Mouse (Mus musculus) forebrain, embryonic 16.5 days (tissue): ENCODE data around the gene Wfdc21. TPM values are rescaled to one million over a fixed set of nuclear protein-coding genes. Genes with fewer than 3 reads are reported as not detected.

Experiments used
- ATAC-seq: fragments of 200-750 bp; cut with Nextera tagmentation; 2 replicates; pipeline ENCODE4 v1.8.0; 2017; ENCODE audit warnings: mild to moderate bottlenecking, moderate library complexity
- H3K27ac ChIP-seq: fragments of 300-500 bp; sonication (generic); 2 replicates; pipeline ENCODE4 v1.5.1; 2014; ENCODE audit warnings: low read length, control low read depth
- H3K27me3 ChIP-seq: fragments of 300-500 bp; sonication (generic); replicated peaks from 2 replicates; pipeline ENCODE4 v1.6.1; 2014; ENCODE audit warnings: low read length; ENCODE audit not compliant: control insufficient read depth, insufficient read depth
- H3K36me3 ChIP-seq: fragments of 300-500 bp; sonication (generic); 2 replicates; pipeline ENCODE4 v1.6.1; 2014; ENCODE audit not compliant: control insufficient read depth, insufficient read depth
- H3K4me1 ChIP-seq: fragments of 300-500 bp; sonication (generic); replicated peaks from 2 replicates; pipeline ENCODE4 v1.6.1; 2014; ENCODE audit warnings: low read length; ENCODE audit not compliant: control insufficient read depth, insufficient read depth
- H3K4me2 ChIP-seq: fragments of 300-500 bp; sonication (generic); 2 replicates; pipeline ENCODE4 v1.6.1; 2014; ENCODE audit warnings: mild to moderate bottlenecking, low read length, control low read depth
- H3K4me3 ChIP-seq: fragments of 300-500 bp; sonication (generic); replicated peaks from 2 replicates; pipeline ENCODE4 v1.5.1; 2014; ENCODE audit warnings: mild to moderate bottlenecking, low read length, control low read depth
- H3K9ac ChIP-seq: fragments of 300-500 bp; sonication (generic); replicated peaks from 2 replicates; pipeline ENCODE4 v1.6.1; 2014; ENCODE audit warnings: low read depth, low read length, control low read depth
- H3K9me3 ChIP-seq: fragments of 300-500 bp; sonication (generic); 2 replicates; pipeline ENCODE4 v1.6.1; 2016; ENCODE audit warnings: low read length; ENCODE audit not compliant: control insufficient read depth
- WGBS: fragments of 180-500 bp; shearing (Covaris S2); extraction: QIAGEN DNeasy Blood & Tissue Kit; methylation state at CpG from one replicate; pipeline ENCODE4 v1.1.7; 2014; 5-methylcytosine and 5-hydroxymethylcytosine counted together
- polyA plus RNA-seq: library from polyadenylated mRNA; unstranded; fragments of >200 nt; fragmentation: Nextera tagmentation; extraction: Ambion mirVana; gene quantifications from 2 replicates; pipeline ENCODE4 v1.2.1, GENCODE M21; 2015

The Wfdc21 gene
- polyA plus RNA-seq = not detected in 2 replicates

DNA sequence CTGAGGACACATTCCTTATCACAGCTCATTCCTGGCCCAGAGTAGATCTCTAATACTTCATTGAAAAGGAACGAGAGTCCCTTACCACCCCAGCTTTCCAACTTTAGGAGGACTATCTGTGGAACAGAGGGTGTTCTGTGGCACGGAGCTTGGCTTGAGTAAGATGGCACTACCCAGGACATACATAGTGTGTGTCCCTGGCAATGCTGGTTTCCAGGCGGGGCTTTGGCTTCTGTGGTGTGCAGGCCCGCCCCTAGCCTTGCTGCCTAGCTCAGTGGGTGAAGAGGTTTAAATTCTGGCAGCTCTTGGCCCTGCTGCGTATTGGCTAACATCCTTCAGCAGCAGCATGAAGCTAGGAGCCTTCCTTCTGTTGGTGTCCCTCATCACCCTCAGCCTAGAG, at the start of gene Wfdc21:
TSS of gene Wfdc21 (plus strand) at position 260 of the 400 bp plus-strand sequence.
- ATAC-seq = no peak
- 70% methylated on average over 5 of the region's 5 CpGs for WGBS
- H3K27ac ChIP-seq = no peak within 1 kb of the TSS
- H3K36me3 ChIP-seq = no peaks in the 10 kb centered on the region
- H3K4me3 ChIP-seq = no peak within 1 kb of the TSS
- H3K27me3 ChIP-seq = peaks cover 13% of the 10 kb centered on the region
- no peaks in the 10 kb centered on the region for H3K9me3 ChIP-seq
- no peak within 1 kb of the TSS for H3K9ac ChIP-seq
- no peaks in the 10 kb centered on the region for H3K4me1 ChIP-seq
- no peak within 1 kb of the TSS for H3K4me2 ChIP-seq

DNA sequence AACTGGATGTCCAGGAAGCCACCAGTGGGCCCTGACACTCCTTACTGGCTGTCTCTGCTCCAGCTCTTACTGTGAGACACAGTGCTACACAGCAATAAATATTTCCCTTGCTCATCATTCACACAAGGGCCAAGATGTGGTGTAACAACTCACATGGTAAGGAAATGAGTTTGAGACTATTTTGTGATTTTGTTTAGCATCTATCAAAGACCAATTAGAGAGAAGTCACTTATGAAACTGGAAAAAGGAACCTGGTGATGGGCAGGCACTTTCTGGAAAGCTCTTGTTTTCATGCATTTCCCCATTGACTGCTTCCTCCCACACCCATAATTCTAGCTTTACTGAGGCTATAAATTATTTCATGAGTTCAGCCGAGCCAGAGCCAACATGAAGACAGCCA, 43.0 kb upstream of the Wfdc21 start, which contains the start of gene Wfdc17:
TSS of gene Wfdc17 (plus strand) at position 287 of the 400 bp plus-strand sequence.
- Histone ChIP-seq H3K4me3 (no peak within 1 kb of the TSS), H3K27ac (no peak within 1 kb of the TSS), H3K4me2 (no peak within 1 kb of the TSS), H3K9me3 (no peaks in the 10 kb centered on the region), H3K9ac (no peak within 1 kb of the TSS), H3K36me3 (no peaks in the 10 kb centered on the region), H3K27me3 (no peaks in the 10 kb centered on the region), H3K4me1 (no peaks in the 10 kb centered on the region)
- no peak for ATAC-seq
- WGBS = 67% methylated on average over 1 of the region's 1 CpGs

DNA sequence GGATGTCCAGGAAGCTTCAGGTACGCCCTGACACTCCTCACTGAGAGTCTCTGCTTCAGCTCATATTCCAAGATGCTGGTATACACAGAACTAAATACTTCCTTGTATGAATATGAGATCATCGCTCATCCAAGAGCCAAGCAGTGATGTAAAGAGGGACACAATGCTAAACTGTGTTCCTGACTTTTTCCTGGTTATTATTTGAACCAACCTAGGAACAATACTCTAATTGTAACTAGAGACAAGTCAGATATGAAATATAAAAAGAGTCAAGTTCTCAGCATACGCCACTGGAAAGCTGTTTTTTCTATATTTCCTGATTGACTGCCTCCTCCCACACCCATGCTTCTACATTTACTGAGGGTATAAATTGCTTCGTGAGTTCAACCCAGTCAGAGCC, 38.0 kb upstream of the Wfdc21 start, which contains the start of gene Wfdc18:
TSS of gene Wfdc18 (plus strand) at position 301 of the 400 bp plus-strand sequence.
- Histone ChIP-seq H3K9me3 (no peaks in the 10 kb centered on the region), H3K36me3 (no peaks in the 10 kb centered on the region), H3K27me3 (no peaks in the 10 kb centered on the region), H3K4me2 (no peak within 1 kb of the TSS), H3K4me1 (no peaks in the 10 kb centered on the region), H3K4me3 (no peak within 1 kb of the TSS), H3K27ac (no peak within 1 kb of the TSS), H3K9ac (no peak within 1 kb of the TSS)
- no peak for ATAC-seq
- 69% methylated on average over 4 of the region's 4 CpGs for WGBS

- H3K4me2 ChIP-seq = no peak overlapping the region
- no peaks in the 10 kb centered on the region for H3K36me3 ChIP-seq
- no peak for ATAC-seq
- no peak overlapping the region for H3K27ac ChIP-seq
- no peaks in the 10 kb centered on the region for H3K9me3 ChIP-seq
- no peak overlapping the region for H3K4me3 ChIP-seq
- H3K27me3 ChIP-seq = no peaks in the 10 kb centered on the region
- no peak overlapping the region for H3K9ac ChIP-seq
- WGBS = 94% methylated on average over 5 of the region's 5 CpGs
- no peaks in the 10 kb centered on the region for H3K4me1 ChIP-seq
These were observed 37.1 kb upstream of the Wfdc21 start for GRCm38 (mm10) chr11:83709683-83710082.

- 67% methylated on average over 1 of the region's 1 CpGs for WGBS
These were observed 34.1 kb upstream of the Wfdc21 start for GRCm38 (mm10) chr11:83712671-83713070.

GRCm38 (mm10) chr11:83713925-83714324, 32.8 kb upstream of the Wfdc21 start:
- H3K27ac ChIP-seq = no peak overlapping the region
- H3K4me3 ChIP-seq = no peak overlapping the region
- no peaks in the 10 kb centered on the region for H3K9me3 ChIP-seq
- no peaks in the 10 kb centered on the region for H3K27me3 ChIP-seq
- no peaks in the 10 kb centered on the region for H3K4me1 ChIP-seq
- H3K9ac ChIP-seq = no peak overlapping the region
- no peak for ATAC-seq
- no peak overlapping the region for H3K4me2 ChIP-seq
- 79% methylated on average over 2 of the region's 2 CpGs for WGBS
- H3K36me3 ChIP-seq = no peaks in the 10 kb centered on the region

More at GRCm38 (mm10) chr11:83712671-83713070, 34.1 kb upstream of the Wfdc21 start:
- Histone ChIP-seq H3K27me3 (no peaks in the 10 kb centered on the region), H3K27ac (no peak overlapping the region), H3K4me1 (no peaks in the 10 kb centered on the region), H3K4me2 (no peak overlapping the region), H3K36me3 (no peaks in the 10 kb centered on the region), H3K9me3 (no peaks in the 10 kb centered on the region), H3K4me3 (no peak overlapping the region), H3K9ac (no peak overlapping the region)
- no peak for ATAC-seq

- ATAC-seq = no peak
- WGBS = 90% methylated on average over 6 of the region's 6 CpGs
These were observed 29.6 kb upstream of the Wfdc21 start for GRCm38 (mm10) chr11:83717042-83717665.

GRCm38 (mm10) chr11:83720766-83721165, 26.0 kb upstream of the Wfdc21 start:
- Histone ChIP-seq H3K27me3 (no peaks in the 10 kb centered on the region), H3K9me3 (no peaks in the 10 kb centered on the region), H3K9ac (no peak overlapping the region), H3K4me3 (no peak overlapping the region), H3K4me2 (no peak overlapping the region), H3K4me1 (no peaks in the 10 kb centered on the region), H3K27ac (no peak overlapping the region), H3K36me3 (no peaks in the 10 kb centered on the region)
- no peak for ATAC-seq

More at GRCm38 (mm10) chr11:83717042-83717665, 29.6 kb upstream of the Wfdc21 start:
- Histone ChIP-seq H3K9me3 (no peaks in the 10 kb centered on the region), H3K4me3 (no peak overlapping the region), H3K36me3 (no peaks in the 10 kb centered on the region), H3K9ac (no peak overlapping the region), H3K4me2 (no peak overlapping the region), H3K27ac (no peak overlapping the region), H3K4me1 (no peaks in the 10 kb centered on the region), H3K27me3 (no peaks in the 10 kb centered on the region)

DNA sequence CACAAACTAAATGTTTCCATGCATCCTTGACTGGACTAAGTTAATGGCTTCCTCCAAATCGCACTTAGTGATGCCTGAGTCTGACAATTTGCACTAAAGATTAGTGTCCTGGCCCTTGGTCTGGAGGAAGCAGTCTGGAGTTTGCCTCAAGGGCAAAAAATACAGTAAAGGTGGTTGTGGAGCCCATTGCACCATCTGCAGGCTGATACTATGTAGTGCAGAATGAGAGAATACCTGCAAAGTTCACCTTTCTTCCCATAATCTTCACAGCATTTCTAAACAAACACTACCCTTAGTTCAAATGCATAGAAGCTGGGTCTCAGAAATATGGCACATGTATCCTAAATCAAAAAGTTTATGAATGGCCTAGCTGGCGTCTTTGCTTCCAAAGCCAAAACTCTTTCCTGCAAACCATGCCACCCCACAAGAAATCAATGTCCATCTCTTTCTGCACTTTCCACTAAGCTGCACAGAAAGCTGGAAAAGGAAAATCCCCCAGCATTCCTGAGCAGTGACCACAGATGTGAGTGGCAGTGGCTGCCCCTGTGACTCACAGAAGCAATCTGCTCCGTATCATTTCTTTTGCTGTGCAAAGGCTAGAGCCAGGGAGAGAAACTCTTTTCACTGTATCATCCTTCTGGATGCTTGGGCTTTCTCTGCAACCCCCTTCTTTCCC, 17.8 kb upstream of the Wfdc21 start:
- no peaks in the 10 kb centered on the region for H3K36me3 ChIP-seq
- ATAC-seq = no peak
- no peaks in the 10 kb centered on the region for H3K4me1 ChIP-seq
- no peak overlapping the region for H3K4me3 ChIP-seq
- 74% methylated on average over 3 of the region's 3 CpGs for WGBS
- H3K9ac ChIP-seq = no peak overlapping the region
- H3K9me3 ChIP-seq = no peaks in the 10 kb centered on the region
- no peak overlapping the region for H3K4me2 ChIP-seq
- H3K27me3 ChIP-seq = no peaks in the 10 kb centered on the region
- H3K27ac ChIP-seq = no peak overlapping the region
